Mouse (Mus musculus) liver, adult (tissue): ENCODE measurements around the gene Zdhhc23.

Experiments used
- GATA4 ChIP-seq: IDR thresholded peaks from 2 replicates; pipeline ENCODE4 v1.6.1; 2014; ENCODE audit warnings: mild to moderate bottlenecking, low read length; ENCODE audit not compliant: insufficient replicate concordance

Zdhhc23 gene

DNA sequence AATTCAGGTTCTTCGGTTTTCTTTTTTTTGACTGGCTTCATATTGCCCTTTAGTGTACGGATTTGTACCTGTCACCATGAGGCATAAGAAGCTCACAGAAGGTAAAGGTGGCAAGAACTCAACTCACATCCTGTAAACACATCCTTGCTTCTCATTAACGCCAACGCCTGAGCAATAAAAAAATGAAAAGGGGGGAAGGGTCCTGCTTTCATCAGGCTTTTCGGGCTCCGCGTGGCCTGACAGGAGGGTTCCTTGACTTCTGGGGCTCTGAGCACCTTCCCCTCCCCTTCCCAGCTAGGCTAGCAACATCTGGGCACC, 622 bp downstream of the Zdhhc23 start:
- TF ChIP-seq GATA4, result no peak

DNA sequence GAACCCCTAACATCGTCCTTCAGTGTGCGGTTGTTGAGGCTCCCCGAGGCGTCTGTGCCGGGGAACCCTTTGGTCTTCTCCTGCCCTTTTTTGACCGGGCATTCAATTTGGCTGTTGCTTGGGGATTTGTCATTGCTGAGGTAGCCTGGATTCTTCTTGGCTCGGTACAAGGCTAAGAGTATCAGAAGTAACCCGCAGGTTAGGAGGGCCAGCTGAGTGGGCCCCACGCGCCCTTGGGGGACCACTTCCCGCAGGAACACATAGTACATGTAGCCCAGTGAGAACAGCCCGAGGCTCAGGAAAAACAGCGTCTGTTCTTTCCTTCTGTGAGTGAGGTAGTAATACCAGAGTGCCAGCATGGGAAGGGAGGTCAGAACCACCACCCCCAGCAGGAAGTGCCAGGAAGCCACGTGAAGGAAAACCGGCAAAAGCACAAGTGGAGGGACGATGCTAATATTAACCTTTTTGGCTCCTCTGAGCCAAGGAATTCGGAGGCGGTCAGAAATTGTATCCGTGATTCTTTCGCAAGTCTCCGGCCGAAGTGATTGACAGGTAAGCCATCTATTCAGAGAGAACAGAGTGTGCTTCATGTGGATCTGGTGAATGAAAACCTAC, 5.9 kb downstream of the Zdhhc23 start:
- no peak for TF ChIP-seq GATA4

DNA sequence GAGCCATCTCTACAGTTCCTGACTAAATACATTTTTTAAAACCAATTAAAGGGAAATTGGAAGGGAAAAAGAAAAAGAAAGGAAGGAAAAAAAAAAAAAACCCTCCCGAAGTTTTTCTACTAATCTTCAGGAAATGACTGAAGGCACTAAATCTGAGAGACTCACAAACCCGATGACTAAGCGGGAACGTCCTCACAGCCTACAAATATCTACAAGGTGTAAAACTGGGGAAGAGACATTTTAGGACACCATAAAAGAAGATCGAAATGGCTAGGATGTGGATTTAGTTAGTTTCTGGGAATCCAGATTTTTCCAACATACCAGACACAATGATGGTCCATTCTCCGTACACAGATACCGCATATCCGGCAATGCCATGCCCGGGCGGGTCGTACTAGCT, 6.4 kb downstream of the Zdhhc23 start:
- no peak for TF ChIP-seq GATA4

DNA sequence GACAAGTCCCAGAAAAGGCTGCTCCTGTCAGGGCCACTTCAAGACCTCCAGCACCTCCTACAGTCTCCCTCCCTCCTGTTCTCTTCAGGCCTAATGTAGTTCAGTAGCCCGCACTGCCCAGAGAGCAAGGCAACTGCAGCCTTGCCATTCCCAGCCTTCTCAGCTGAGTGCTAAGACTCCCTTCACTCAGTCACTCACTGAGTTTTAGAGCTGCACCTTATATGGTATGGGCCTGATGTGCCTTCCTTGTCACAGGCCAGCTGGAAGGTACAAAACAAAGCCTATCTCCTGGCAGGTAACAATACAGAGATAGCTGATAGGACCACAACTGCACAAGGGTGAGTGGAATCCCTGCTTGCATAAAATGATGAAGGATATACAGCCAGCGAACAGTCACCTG, 7.2 kb downstream of the Zdhhc23 start:
- no peak for TF ChIP-seq GATA4

DNA sequence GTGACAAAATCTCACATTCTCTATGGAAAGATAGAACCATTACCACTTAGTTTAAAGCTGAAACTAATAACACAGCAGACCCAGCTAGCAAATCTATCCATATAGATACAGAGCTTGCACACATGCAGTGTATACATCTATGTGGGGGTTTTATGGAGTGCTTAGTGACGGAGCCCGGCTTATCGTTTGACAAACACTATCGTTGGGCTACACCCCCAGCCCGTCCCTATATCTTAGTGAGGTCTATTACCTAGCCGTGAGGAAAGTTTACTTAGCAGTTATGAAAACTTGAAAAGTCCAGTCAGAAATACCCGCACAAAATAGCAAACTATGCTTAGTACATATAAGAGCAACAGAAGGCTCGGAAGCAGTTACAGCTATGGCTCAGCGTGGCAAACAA, 7.8 kb downstream of the Zdhhc23 start:
- no peak for TF ChIP-seq GATA4

DNA sequence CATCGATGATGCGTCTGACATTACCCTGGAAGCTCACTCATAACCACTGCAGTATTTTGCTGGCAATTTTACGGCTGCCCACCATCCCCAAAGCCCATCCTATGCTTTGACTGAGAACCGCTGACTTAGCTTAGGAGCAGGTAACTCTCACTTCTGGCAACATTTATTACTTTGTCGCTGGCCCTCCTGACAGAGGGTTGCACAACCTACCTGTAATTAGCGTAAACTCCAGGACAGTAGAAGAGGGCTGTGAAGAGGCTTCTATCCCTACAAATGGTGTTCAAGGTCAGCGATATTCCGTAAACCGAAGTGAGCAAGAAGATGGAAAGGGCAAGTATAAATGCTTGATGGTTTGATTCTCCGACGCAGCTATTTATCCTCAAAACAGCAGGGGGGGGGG, 8.4 kb downstream of the Zdhhc23 start:
- TF ChIP-seq GATA4, result no peak

DNA sequence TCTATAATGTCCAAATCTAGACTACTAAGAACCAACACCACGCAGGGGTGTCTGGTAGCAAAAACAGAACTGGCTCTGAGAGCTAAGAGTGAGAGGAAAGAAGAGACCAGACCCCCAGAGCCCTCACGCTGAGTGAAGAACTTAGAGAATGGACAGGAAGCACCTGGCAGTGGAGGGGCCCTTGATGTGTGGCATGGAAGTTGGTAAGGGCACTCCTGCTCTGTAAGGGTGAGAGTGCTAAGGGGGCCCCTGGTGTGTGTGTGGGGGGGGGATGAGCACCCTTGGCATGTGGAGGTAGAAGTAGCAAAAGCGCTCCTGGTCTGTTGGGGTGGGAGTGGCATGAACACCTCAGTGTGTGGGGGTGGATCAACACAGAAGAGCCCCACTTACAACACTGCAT, 9.2 kb downstream of the Zdhhc23 start:
- TF ChIP-seq GATA4, result no peak

DNA sequence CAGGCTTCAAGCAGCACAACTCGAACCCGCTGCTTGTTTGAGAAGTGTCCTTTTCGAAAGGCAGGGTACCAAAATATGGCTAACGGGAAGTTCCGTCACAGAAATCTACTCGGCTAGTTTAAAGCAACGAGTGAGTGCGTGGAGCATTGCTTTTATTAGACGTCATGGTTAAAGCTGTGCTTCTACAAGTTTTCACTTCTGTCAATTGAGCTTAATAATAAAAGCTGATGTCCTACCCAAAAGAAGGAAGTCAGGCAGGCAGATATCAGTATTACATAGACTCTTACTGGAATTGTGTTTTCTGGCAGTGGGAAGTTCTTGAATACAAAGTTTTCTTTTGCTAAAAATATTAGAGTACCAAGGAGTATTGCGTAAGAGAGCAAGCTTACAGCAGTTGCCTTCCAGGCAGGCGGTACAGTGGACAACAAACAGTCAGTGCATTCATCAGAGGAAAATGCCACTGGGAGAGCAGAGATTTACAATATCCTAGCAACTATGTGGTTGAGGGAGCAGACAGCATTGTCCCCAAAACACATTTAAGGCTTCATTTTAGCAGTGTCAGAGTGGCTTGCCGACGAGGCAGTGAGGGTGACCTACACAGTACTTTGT, 13.7 kb downstream of the Zdhhc23 start:
- no peak for TF ChIP-seq GATA4

DNA sequence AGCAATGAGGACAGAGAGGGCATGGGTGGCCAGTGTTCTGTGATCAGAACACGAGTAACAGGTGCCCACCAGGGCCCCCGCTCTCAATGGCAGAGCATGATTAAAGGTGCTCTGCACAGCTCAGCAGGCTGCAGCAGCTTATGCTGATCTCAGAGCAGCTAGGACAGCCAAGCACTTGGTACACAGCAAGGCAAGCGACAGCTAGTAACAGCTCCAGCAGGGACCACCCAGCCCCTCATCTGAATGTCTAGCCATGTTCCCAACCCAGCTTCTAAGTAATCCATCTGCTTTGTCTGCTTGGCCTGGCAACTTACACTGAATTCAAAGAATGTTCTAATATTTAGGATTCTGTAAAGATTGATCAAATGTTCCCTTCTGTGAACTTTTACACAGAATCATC, 15.8 kb downstream of the Zdhhc23 start:
- no peak for TF ChIP-seq GATA4

DNA sequence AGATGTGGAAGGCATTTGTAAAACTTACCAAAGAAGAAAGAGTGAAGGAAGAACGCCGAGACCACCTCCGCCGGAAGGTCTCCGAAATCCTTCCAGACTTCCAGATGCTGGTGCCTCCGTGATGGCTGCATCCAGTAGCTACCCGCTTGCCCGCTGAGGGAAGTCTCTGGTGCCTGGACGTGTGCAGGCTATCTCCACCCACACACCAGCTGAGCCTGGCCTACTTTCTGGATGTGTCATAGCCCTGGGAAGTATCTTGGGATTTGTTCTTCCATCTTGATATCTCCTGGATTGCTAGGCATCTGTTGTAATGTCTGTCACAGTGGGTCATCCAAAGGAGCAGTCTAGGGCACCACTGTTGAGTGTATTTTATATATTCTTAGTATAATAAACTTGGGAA, 16.3 kb downstream of the Zdhhc23 start:
- no peak for TF ChIP-seq GATA4

DNA sequence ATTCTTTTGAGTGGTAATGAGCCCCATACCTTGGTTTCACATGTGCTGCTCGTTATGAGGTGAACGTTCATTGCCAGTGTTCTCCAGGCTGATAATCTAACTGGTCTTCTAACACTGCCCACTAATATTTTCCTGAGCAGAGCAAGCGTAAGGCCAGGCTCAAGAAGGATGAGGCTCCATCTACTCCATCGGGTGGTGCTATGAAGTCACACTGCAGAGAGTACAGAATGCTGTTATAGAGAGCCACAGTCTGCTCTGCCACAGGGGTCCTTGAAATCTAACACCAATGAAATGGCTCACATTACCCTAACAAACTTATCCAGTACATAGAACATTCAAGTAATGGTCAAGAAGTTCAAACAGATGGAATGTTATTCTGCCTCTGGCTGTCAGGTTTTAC, 21.6 kb downstream of the Zdhhc23 start:
- no peak for TF ChIP-seq GATA4

DNA sequence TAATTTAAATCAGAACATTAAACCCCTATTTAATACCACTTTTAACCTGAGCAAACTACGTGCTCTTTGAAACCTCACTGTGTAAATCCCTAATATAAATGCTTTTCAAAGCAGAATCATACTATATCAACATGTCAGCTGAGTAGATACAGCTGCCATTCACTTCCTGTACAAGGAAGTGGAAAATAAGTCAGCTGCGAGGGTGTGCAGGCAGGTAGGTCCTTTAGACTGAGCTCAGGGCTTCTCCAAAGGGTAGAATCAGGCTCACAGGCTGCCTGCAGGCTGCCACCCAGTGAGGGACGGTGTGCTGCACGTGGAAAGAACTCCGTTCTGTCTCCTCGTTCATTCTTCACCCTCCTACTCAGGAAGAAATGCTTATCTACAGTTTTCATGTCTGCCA, 24.7 kb downstream of the Zdhhc23 start:
- TF ChIP-seq GATA4, result no peak

DNA sequence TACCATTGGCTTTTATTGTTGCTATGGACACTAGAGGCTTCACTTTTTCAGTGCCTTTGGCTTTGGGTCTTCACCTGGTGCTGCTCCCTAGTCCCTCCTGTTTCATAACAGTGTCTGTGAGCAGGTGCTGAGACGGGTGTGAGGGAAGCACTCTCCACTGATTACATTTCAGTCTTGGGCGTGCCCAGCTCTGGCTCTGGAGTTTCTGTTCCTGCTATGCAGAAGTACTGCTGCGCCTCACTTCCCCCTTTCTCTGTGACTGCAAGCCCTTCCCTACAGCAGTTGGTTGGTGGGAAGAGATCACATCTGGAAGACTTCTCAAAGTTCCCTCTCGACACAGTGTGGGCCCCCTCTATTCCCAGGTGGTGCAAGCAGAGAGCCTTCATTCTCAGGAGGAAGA, 28.0 kb downstream of the Zdhhc23 start:
- TF ChIP-seq GATA4, result no peak

DNA sequence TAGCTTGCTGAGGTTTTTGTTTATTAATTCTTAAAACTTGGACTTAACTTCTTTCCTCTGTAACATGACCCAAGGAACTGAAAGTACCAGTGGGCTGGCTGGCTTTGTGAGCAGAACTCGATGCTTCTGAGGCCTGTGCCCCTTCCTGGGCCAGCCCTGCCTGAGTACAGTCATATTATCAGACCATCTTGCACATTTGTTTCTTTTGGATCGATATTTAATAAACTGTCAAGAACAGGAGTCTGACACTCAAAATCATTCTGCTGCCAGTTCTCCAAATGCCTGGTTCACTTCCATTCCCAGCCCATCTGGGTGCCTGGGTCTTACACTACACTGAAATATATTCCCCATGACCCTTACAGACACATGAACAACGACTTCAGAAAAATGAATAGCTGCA, 33.7 kb downstream of the Zdhhc23 start:
- TF ChIP-seq GATA4, result no peak

DNA sequence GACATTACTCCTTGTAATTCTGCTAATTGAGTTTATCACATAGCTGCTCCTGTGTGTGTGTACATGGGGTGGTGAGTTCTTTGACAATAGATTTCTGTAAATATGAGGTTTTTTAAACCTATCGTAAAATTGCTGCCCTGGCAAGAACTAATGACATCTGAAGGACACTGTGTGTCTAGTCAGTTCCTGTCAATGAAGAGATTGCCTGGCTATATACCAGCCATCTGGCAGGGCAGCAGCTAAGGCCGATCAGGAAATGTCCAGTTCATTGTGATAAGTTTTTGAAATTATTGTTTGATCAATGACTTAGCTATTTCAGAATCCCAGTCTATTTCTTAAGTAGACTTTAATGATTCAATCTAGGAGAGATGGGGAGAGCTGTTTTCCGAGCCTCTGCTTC, 34.2 kb downstream of the Zdhhc23 start:
- TF ChIP-seq GATA4, result no peak

DNA sequence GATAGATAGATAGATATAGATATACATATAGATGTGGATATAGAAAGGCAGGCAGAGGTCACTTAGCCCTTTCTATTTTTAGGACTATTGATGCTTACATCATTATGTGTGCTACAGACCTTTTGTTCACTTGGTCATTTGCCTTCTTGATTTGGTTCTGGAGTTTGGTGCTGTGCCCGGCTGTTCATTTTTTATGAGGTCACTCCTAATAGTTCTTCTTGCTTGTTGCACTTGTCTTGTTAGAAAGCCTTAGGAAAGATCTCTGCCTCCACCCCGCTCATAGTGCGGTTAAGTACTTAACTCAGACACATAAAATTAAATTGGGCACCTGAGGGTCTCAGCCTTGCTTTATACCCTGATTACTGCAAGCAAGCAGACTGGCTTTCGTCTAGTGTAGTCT, 38.7 kb downstream of the Zdhhc23 start:
- TF ChIP-seq GATA4, result no peak

DNA sequence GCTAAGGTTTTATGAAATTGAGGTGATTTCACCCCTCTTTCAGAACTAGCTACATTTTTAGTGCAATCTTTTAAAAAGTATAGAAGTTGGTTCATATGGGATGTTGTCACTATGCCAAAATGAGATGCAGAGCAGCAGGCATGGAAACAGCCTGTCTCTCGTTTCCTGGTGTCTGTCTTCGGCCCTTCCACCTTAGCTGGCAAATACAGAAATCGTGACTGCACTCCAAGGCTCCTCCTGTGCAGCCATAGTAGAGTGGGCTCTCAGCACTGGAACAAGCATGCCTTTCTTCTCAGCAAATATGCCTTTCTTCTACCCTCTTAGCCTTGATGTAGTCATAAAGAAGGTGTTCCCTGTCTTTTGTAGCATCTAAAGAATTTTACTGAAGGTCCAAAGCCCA, 43.7 kb downstream of the Zdhhc23 start:
- no peak for TF ChIP-seq GATA4
